Mouse (Mus musculus): ENCODE data around the gene Cdk5. TPM values are rescaled to one million over a fixed set of nuclear protein-coding genes. Genes with fewer than 3 reads are reported as not detected.

Cdk5 gene
- polyA plus RNA-seq, 2 experiments = 51.7 to 127 TPM

GRCm38 (mm10) chr5:24427285-24427633, 3.9 kb upstream of the Cdk5 start:
- 15% methylated on average over 12 of the region's 12 CpGs for WGBS
- H3K27ac ChIP-seq (replicated peaks; ENCODE audit: low read depth, low read length) = no peak overlapping the region
- H3K4me3 ChIP-seq (replicated peaks; ENCODE audit: low read length) = peak overlapping the region; percentile 68
- H3K36me3 ChIP-seq (ENCODE audit: control insufficient read depth, insufficient read depth, low read length) = peaks cover 34% of the 10 kb centered on the region
- H3K9me3 ChIP-seq (ENCODE audit: control insufficient read depth, low read length) = no peaks in the 10 kb centered on the region
- ATAC-seq (ENCODE audit: low FRiP score, low read depth) = no peak
- no peak overlapping the region for H3K9ac ChIP-seq (ENCODE audit: low read depth, low read length, severe bottlenecking)
- DNase-seq (ENCODE audit: low spot score) = no peak
- no peaks in the 10 kb centered on the region for H3K27me3 ChIP-seq (ENCODE audit: control insufficient read depth, insufficient read depth, low read length)
- H3K4me1 ChIP-seq (ENCODE audit: control insufficient read depth, insufficient read depth, low read length) = peaks cover 40% of the 10 kb centered on the region
- H3K4me2 ChIP-seq (replicated peaks; ENCODE audit: low read depth, low read length, severe bottlenecking) = peak overlapping the region; percentile 94
- TF ChIP-seq POLR2A (IDR thresholded peaks at IDR 0.05; ENCODE audit: borderline replicate concordance, extremely low read depth, insufficient read depth, insufficient read length) = no peak

DNA sequence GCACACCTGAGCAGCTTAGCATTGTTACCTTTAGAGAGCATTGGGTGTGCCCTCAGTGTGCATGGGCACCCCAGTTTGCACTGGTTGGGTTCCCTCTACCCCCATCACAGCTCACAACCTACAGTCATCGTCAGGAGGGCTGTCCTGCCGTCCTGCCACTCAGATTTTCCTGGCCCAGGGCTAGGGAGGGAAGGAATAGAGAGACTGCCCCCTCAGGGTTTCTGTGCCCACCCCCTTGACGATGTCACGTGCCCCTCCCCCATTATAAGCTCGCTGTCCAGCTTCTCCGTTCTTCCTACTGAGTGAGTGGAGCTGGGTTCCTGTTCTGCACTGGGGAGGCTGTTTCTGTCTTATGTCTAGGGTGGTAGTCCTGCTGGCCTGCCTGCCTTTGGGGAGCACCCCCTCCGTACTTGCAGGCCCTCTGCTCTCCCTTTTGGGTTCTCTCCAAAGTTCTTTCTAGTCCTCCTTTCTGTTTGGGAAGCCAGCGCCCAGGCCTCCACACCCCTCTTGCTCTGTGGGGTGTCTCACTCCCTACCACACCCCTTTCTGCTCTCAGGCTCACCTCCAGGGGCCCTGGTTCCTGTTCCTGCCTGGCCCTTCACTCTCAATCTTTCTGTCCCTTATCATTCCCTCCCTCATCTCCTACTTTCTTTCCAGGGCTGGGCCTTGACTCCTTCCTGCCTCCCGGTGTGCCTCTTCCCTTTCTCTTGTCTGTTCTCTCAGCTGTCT, 3.4 kb upstream of the Cdk5 start:
- Histone ChIP-seq H3K27ac (replicated peaks; ENCODE audit: low read depth, low read length) (peak overlapping the region; percentile 21; the same call in 1 of the 2 replicates), H3K36me3 (ENCODE audit: control insufficient read depth, insufficient read depth, low read length) (peaks cover 28% of the 10 kb centered on the region), H3K9ac (ENCODE audit: low read depth, low read length, severe bottlenecking) (peak overlapping the region; percentile 67; the same call in 1 of the 2 replicates), H3K9me3 (ENCODE audit: control insufficient read depth, low read length) (no peaks in the 10 kb centered on the region), H3K27me3 (ENCODE audit: control insufficient read depth, insufficient read depth, low read length) (no peaks in the 10 kb centered on the region), H3K4me2 (replicated peaks; ENCODE audit: low read depth, low read length, severe bottlenecking) (peak overlapping the region; percentile 94), H3K4me1 (ENCODE audit: control insufficient read depth, insufficient read depth, low read length) (peaks cover 41% of the 10 kb centered on the region), H3K4me3 (replicated peaks; ENCODE audit: low read length) (peak overlapping the region; percentile 68)
- ATAC-seq (ENCODE audit: low FRiP score, low read depth) (no peak), DNase-seq (ENCODE audit: low spot score) (no peak)
- no peak for TF ChIP-seq POLR2A (IDR thresholded peaks at IDR 0.05; ENCODE audit: borderline replicate concordance, extremely low read depth, insufficient read depth, insufficient read length)
- WGBS = 9% methylated on average over 9 of the region's 9 CpGs

GRCm38 (mm10) chr5:24426037-24426432, 2.7 kb upstream of the Cdk5 start:
- H3K4me1 ChIP-seq (ENCODE audit: control insufficient read depth, insufficient read depth, low read length) = peaks cover 41% of the 10 kb centered on the region
- H3K9ac ChIP-seq (ENCODE audit: low read depth, low read length, severe bottlenecking) = peak overlapping the region; percentile 67
- ATAC-seq (ENCODE audit: low FRiP score, low read depth) = no peak
- H3K27me3 ChIP-seq (ENCODE audit: control insufficient read depth, insufficient read depth, low read length) = no peaks in the 10 kb centered on the region
- H3K9me3 ChIP-seq (ENCODE audit: control insufficient read depth, low read length) = no peaks in the 10 kb centered on the region
- peak overlapping the region; percentile 92; the same call in 1 of the 2 replicates for H3K27ac ChIP-seq (replicated peaks; ENCODE audit: low read depth, low read length)
- peak overlapping the region; percentile 94 for H3K4me2 ChIP-seq (replicated peaks; ENCODE audit: low read depth, low read length, severe bottlenecking)
- WGBS = 0% methylated on average over 10 of the region's 10 CpGs
- DNase-seq (ENCODE audit: low spot score) = no peak
- H3K36me3 ChIP-seq (ENCODE audit: control insufficient read depth, insufficient read depth, low read length) = peaks cover 25% of the 10 kb centered on the region
- no peak for TF ChIP-seq POLR2A (IDR thresholded peaks at IDR 0.05; ENCODE audit: borderline replicate concordance, extremely low read depth, insufficient read depth, insufficient read length)
- H3K4me3 ChIP-seq (replicated peaks; ENCODE audit: low read length) = peak overlapping the region; percentile 68

- Histone ChIP-seq H3K27ac (replicated peaks; ENCODE audit: low read depth, low read length) (peak overlapping the region; percentile 92), H3K9me3 (ENCODE audit: control insufficient read depth, low read length) (no peaks in the 10 kb centered on the region), H3K9ac (ENCODE audit: low read depth, low read length, severe bottlenecking) (peak overlapping the region; percentile 67), H3K4me1 (ENCODE audit: control insufficient read depth, insufficient read depth, low read length) (peaks cover 41% of the 10 kb centered on the region), H3K4me2 (replicated peaks; ENCODE audit: low read depth, low read length, severe bottlenecking) (peak overlapping the region; percentile 94), H3K4me3 (replicated peaks; ENCODE audit: low read length) (peak overlapping the region; percentile 68), H3K36me3 (ENCODE audit: control insufficient read depth, insufficient read depth, low read length) (peaks cover 25% of the 10 kb centered on the region), H3K27me3 (ENCODE audit: control insufficient read depth, insufficient read depth, low read length) (no peaks in the 10 kb centered on the region)
- WGBS = under 1% methylated on average over 21 of the region's 30 CpGs
- DNase-seq (ENCODE audit: low spot score) = peak; percentile 58
- TF ChIP-seq POLR2A (IDR thresholded peaks at IDR 0.05; ENCODE audit: borderline replicate concordance, extremely low read depth, insufficient read depth, insufficient read length) = no peak
- ATAC-seq (ENCODE audit: low FRiP score, low read depth) = no peak
Observed at GRCm38 (mm10) chr5:24425421-24426036, 2.2 kb upstream of the Cdk5 start.

DNA sequence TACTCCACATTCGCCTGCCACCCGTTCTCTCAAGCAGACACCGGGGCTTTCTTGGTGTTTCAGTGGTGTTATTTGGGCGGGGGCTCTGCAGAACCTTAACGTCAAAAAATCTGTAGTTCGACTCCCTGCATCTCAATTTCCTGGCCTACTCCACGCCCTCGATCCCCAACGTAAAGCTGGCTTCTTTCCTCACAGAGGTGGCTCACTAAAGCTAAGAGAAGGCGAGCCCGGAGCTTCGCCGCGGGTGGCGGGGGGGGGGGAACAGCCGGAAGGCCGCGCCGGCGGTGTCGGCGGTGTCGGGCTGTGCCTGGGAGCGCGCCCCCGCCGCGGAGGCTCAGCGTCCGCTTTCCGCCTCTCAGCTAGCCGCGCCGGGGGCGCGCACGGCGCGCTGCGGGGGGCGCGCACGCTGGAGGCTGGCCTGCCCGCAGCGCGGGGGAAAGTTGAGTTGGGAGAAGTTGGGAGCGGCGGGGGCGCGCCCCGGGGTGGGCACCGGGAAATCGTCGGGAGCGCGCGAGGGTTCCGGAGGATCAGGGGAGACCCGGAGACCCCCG, 1.6 kb upstream of the Cdk5 start:
- Histone ChIP-seq H3K27ac (replicated peaks; ENCODE audit: low read depth, low read length) (peak overlapping the region; percentile 92), H3K9ac (ENCODE audit: low read depth, low read length, severe bottlenecking) (peak overlapping the region; percentile 67), H3K4me3 (replicated peaks; ENCODE audit: low read length) (peak overlapping the region; percentile 68), H3K4me2 (replicated peaks; ENCODE audit: low read depth, low read length, severe bottlenecking) (peak overlapping the region; percentile 94), H3K36me3 (ENCODE audit: control insufficient read depth, insufficient read depth, low read length) (peaks cover 25% of the 10 kb centered on the region), H3K4me1 (ENCODE audit: control insufficient read depth, insufficient read depth, low read length) (peaks cover 41% of the 10 kb centered on the region), H3K27me3 (ENCODE audit: control insufficient read depth, insufficient read depth, low read length) (no peaks in the 10 kb centered on the region), H3K9me3 (ENCODE audit: control insufficient read depth, low read length) (no peaks in the 10 kb centered on the region)
- DNase-seq (ENCODE audit: low spot score) (peak; percentile 91), ATAC-seq (ENCODE audit: low FRiP score, low read depth) (peak; percentile 50)
- WGBS = 1% methylated on average over 32 of the region's 60 CpGs
- 0 out of 2 replicates have a peak, but pooled peaks have one; percentile 34 for TF ChIP-seq POLR2A (IDR thresholded peaks at IDR 0.05; ENCODE audit: borderline replicate concordance, extremely low read depth, insufficient read depth, insufficient read length)

All from limb, embryonic 14.5 days (tissue).